Mouse (Mus musculus): ENCODE data around the gene Tm2d3. TPM values are rescaled to one million over a fixed set of nuclear protein-coding genes. Genes with fewer than 3 reads are reported as not detected.
A peak's percentile ranks its signal among the peaks of the same experiment; 100 is the strongest.

Tm2d3 gene
- polyA plus RNA-seq, 1 experiment: 104 TPM

DNA sequence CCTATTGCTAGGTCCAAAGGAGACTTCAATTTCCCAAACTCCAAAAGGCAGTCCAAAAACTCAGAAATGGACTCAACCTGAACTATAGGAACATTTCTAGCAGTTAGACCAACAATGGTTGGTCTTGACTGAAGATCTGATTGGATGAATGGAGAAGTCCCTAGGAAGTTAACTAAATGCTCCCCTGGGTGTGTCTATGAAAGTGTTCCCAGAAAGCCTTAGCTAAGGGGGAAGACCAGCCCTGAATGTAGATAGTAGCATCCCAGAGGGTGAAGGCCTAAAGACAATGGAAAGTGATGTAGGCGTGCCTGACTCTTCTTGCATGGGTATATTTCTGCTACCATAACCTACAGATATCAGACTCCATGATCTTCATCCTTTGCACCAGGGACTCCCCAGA, 17.5 kb downstream of the Tm2d3 start:
- no peak for TF ChIP-seq POLR2A (IDR thresholded peaks at IDR 0.05; ENCODE audit: borderline replicate concordance, extremely low read depth, insufficient read depth, insufficient read length, poor library complexity, severe bottlenecking)
- TF ChIP-seq CTCF (IDR thresholded peaks at IDR 0.05; ENCODE audit: borderline replicate concordance, extremely low read depth, insufficient read depth, insufficient read length): no peak
- DNase-seq (ENCODE audit: low read depth): no peak

DNA sequence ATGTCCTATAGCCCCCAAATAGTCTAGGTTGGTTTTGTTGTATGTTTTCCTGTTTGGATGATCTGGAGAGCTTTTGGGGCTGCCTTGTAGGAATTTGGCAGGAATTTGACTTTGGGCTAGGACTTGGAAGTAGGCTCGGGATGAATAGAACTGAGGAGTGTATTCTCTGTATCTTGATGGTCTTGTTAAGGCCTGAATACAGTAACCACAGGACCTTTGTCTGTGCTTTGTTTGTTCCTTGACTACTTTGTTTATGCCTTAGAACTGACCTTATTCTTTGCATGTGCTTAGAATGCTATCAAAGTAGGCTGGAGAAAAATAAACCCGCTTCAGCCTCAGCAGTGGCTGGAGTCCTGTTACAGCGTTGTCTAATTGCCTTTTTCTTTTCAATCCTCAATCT, 19.3 kb downstream of the Tm2d3 start:
- TF ChIP-seq POLR2A (IDR thresholded peaks at IDR 0.05; ENCODE audit: borderline replicate concordance, extremely low read depth, insufficient read depth, insufficient read length, poor library complexity, severe bottlenecking) (no peak), CTCF (IDR thresholded peaks at IDR 0.05; ENCODE audit: borderline replicate concordance, extremely low read depth, insufficient read depth, insufficient read length) (no peak)
- DNase-seq (ENCODE audit: low read depth): no peak

DNA sequence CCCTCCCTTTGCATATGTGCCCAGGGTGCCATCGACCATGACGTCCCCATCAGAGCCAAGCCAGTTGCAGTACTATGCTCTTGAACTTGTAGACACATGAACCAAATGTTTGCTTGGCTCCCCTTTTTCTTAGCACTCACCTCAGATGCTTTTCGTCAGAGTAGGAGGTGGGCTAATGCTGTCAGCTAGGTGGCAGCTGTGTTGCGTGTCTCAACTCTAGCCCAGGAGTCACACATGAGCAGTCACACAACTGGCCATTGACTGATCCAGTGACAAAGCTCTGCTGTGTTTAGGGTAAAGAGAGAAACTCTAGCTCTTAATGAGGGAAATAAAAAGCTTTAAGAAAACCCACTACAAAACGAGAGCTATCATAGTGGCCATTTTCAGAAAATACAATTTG, 22.8 kb downstream of the Tm2d3 start:
- peak; percentile 16 for DNase-seq (ENCODE audit: low read depth)
- TF ChIP-seq CTCF (IDR thresholded peaks at IDR 0.05; ENCODE audit: borderline replicate concordance, extremely low read depth, insufficient read depth, insufficient read length) (peak; percentile 9; the same call in 1 of the 2 replicates), POLR2A (IDR thresholded peaks at IDR 0.05; ENCODE audit: borderline replicate concordance, extremely low read depth, insufficient read depth, insufficient read length, poor library complexity, severe bottlenecking) (no peak)

DNA sequence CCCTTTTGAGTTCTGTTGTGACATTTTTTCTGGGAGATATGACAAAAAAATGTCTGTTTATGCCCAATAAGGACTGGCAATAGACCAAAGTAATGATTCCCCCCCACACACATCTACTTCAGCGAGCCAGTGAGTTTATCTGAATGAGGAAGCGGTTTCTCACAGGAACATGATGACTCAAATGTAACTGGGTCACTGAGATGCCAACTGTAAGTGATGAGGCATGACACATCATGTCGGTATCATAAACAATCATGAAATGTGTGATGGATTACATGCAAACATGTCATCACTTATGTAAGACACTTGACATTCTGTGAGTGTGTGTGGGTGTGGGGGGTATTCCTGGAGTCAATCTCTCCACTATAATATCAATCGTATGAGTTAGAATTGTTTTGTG, 23.3 kb downstream of the Tm2d3 start:
- no peak for TF ChIP-seq POLR2A (IDR thresholded peaks at IDR 0.05; ENCODE audit: borderline replicate concordance, extremely low read depth, insufficient read depth, insufficient read length, poor library complexity, severe bottlenecking)
- TF ChIP-seq CTCF (IDR thresholded peaks at IDR 0.05; ENCODE audit: borderline replicate concordance, extremely low read depth, insufficient read depth, insufficient read length): no peak
- peak; percentile 31 for DNase-seq (ENCODE audit: low read depth)

DNA sequence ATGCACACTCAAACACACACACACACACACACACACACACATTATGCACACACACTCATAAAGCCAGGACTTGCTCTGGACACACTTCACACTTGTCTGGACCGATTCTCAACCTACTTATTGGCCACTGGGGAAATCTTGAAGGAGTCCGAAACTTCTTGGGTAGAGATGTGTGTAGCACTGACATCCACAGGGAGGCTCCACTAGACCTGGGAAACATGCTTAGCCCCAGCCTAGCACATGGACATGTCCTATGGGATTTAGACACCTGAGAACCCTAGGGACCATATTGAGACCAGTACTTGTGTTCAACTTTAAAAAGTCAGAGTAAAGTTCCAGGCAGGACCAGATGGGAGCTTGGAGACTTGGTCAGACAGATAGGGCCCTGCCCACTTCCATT, 43.1 kb downstream of the Tm2d3 start:
- DNase-seq (ENCODE audit: low read depth): peak; percentile 28
- TF ChIP-seq POLR2A (IDR thresholded peaks at IDR 0.05; ENCODE audit: borderline replicate concordance, extremely low read depth, insufficient read depth, insufficient read length, poor library complexity, severe bottlenecking): no peak
- TF ChIP-seq CTCF (IDR thresholded peaks at IDR 0.05; ENCODE audit: borderline replicate concordance, extremely low read depth, insufficient read depth, insufficient read length): peak; percentile 24; the same call in 1 of the 2 replicates

DNA sequence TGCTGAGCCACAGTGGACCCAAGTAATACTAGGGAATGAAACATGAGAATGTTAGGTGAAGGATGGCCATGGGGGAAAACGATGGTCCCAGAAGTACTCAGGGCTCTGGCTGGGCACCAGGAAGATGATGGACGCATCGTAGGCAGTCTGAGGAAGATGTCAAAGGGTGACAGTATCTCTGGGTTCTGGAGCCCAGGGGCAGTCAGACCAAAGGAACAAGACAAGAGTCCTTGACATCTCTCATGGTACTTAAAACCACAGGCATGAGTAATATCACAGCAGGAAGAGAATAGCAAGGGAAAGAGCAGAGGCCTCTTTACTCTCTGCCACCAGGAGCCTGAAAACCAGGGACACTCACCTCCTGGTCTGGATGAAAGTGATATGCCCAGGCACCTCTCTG, 44.3 kb downstream of the Tm2d3 start:
- TF ChIP-seq POLR2A (IDR thresholded peaks at IDR 0.05; ENCODE audit: borderline replicate concordance, extremely low read depth, insufficient read depth, insufficient read length, poor library complexity, severe bottlenecking) (no peak), CTCF (IDR thresholded peaks at IDR 0.05; ENCODE audit: borderline replicate concordance, extremely low read depth, insufficient read depth, insufficient read length) (no peak)
- no peak for DNase-seq (ENCODE audit: low read depth)

DNA sequence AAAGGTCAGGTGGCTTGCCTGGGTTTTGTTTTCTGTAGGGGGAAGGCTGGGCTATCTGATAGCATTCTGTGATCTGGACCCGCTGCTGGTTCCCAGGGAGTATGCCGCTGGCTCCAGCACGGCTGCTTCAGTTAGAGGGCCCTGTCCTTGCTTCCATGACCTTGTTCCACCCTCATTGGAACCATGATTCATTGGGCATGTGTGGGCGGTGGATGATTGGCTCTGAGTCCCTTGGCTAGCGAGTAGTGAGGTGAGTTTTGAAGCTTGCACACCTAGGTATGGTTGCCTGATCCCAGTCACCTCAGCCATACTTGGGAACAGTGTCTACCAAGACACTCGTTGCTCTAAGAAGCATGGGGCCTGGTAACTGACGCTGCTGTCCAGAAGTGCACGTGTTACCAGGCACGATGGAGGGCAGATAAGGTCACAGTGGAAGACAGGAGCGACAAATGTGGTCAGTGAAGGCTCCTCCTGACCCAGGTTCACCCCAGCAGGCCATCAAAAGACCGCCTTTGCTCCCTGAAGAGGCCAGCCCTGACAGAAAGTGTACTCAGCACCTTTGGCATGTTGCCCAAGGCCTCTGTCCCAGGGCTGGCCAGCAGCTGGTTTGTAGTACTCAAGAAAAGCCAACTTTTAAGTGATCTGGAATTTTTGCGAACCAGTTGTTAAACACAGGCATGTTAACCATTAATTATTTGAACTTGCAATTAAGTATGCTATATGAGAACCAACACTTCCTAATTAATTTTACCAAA, 46.5 kb downstream of the Tm2d3 start:
- TF ChIP-seq CTCF (IDR thresholded peaks at IDR 0.05; ENCODE audit: borderline replicate concordance, extremely low read depth, insufficient read depth, insufficient read length): no peak
- TF ChIP-seq POLR2A (IDR thresholded peaks at IDR 0.05; ENCODE audit: borderline replicate concordance, extremely low read depth, insufficient read depth, insufficient read length, poor library complexity, severe bottlenecking): no peak
- no peak for DNase-seq (ENCODE audit: low read depth)

DNA sequence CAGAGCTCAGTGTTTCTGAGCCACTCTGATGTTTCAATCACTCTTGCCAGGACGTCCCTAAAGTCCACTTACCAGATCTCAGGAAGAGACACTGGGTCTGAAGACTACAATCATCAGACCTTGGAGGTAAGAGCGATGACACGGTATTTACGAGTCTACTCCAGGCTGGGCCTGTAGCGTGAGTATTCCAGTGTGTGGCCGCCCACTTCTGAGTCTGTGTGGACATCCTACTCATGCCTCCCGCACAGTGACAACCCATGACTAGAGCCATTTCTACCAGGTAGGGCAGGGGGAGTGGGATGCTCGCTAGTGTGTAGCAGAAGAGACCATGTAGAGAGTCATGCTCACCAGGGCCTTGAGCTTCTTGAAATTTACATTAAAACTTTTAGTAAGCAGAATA, 51.9 kb downstream of the Tm2d3 start:
- no peak for TF ChIP-seq POLR2A (IDR thresholded peaks at IDR 0.05; ENCODE audit: borderline replicate concordance, extremely low read depth, insufficient read depth, insufficient read length, poor library complexity, severe bottlenecking)
- TF ChIP-seq CTCF (IDR thresholded peaks at IDR 0.05; ENCODE audit: borderline replicate concordance, extremely low read depth, insufficient read depth, insufficient read length): no peak
- DNase-seq (ENCODE audit: low read depth): no peak

DNA sequence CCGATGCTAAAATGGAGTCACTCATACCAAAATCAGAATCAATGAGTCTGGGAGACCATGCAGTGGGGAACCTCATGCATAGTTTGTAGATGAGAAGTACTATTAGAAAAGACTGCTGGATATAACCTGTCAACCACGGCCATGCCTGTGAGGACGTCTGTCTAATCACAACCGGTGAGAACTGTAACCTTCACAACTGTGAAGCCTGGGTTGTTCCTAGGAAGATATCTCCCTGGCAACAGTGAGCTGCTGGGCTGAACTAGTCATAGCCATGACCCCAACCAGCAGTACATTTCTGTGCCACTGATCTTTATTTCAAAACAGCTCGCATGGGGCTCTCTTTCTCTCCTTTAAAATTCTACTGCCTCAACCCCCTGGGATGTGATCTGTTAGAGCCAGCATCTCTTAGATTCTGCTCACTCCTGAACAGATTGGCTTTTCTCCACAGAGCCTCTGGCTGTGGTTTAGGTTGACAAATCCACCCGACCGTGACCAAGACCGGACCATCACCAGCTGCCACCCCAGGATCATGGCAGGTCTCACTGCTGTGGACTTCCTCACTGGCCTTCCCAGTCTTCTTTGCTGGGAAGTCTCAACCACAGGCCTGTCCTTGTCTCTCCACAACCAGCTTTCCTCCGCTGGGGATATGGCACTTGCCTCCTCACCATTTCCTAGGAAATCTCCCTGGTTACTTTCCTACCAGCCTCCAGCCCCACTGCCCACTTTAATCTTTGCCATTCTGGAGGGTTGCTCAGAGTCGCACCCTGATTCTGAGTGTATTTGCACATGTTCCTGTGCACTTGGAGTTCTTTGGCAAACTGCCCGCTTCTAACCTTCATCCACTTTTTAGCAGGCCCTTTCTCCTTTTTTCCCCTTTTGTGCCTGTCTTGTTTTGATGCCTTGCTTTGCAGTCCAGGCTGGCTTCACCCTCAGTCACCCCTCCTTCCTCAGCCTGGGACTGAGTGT, 57.3 kb downstream of the Tm2d3 start:
- peak; percentile 42 for DNase-seq (ENCODE audit: low read depth)
- TF ChIP-seq CTCF (IDR thresholded peaks at IDR 0.05; ENCODE audit: borderline replicate concordance, extremely low read depth, insufficient read depth, insufficient read length) (no peak), POLR2A (IDR thresholded peaks at IDR 0.05; ENCODE audit: borderline replicate concordance, extremely low read depth, insufficient read depth, insufficient read length, poor library complexity, severe bottlenecking) (no peak)

Other genes with a start within 250 kb of the Tm2d3 start
- 29.6 and 44.8 TPM in 2 replicates for gene Tjp1, start 163.4 kb upstream of the Tm2d3 start, polyA plus RNA-seq (2012; rRNA removed)
- 9.6 and 12.2 TPM in 2 replicates for gene Tarsl2, start 46.3 kb upstream of the Tm2d3 start, polyA plus RNA-seq (2012; rRNA removed)
- 3.8 and 6.5 TPM in 2 replicates for gene Pcsk6, start 170.6 kb downstream of the Tm2d3 start, polyA plus RNA-seq (2012; rRNA removed)

Measured in brain, embryonic 14.5 days (tissue).